ENCODE assay signal across 6 mouse cellular contexts in the genomic region with DNA sequence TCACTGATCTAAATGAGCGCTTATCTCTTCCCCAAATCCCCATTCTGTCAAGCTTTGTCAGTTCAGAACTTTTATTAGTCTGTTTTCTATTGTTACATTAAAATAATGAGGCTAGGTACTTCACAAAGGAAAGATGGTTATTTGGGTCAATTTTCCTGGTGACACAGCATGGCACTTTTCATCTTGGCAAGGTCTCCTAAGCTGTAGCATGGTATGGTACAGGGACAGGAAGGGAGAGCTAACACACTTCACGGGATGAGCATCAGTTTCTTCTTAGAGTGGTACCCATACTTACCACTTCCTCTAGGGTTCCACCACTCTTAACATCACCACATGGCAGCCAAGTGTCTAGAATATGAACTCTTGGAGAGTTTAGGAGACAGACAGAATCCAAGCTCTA.
"Had no signal": no experiment of that assay in that cellular context is flagged by ENCODE, and none has a peak within 500 bp of the region (broad histone marks: within the 10 kb centered on the region; RNA-seq: fewer than 3 reads in every experiment).

No protein-coding gene starts in this region.

- DNase-seq: kidney, postnatal 10 days; kidney, postnatal 4 days; left cerebral cortex, postnatal 4 days; lung, adult 18-20 months; thymus, adult 2 months; thymus, postnatal 25 days had no signal
